Mouse (Mus musculus) liver, embryonic 11.5 days (tissue): ENCODE measurements around the gene Mrps18c. TPM values are rescaled to one million over a fixed set of nuclear protein-coding genes. Genes with fewer than 3 reads are reported as not detected.

Source experiments
- ATAC-seq: fragments of 200-750 bp; cut with Nextera tagmentation; replicated peaks from 2 replicates; pipeline ENCODE4 v1.8.0; 2017; ENCODE audit warnings: moderate number of reproducible peaks, mild to moderate bottlenecking, moderate TSS enrichment, moderate library complexity; ENCODE audit not compliant: low FRiP score
- DNase-seq: peaks from one replicate; pipeline ENCODE4 v3.0.0-alpha.2; 2017; ENCODE audit warnings: low spot score
- H3K27ac ChIP-seq: fragments of 300-500 bp; sonication (generic); 2 replicates; pipeline ENCODE4 v1.5.1; 2014; ENCODE audit warnings: mild to moderate bottlenecking, low read depth, low read length, control low read depth
- H3K27me3 ChIP-seq: fragments of 300-500 bp; sonication (generic); replicated peaks from 2 replicates; pipeline ENCODE4 v1.6.1; 2014; ENCODE audit warnings: low read length, mixed read lengths; ENCODE audit not compliant: control insufficient read depth, insufficient read depth
- H3K36me3 ChIP-seq: fragments of 300-500 bp; sonication (generic); 2 replicates; pipeline ENCODE4 v1.6.1; 2014; ENCODE audit warnings: mild to moderate bottlenecking, low read length, moderate library complexity, mixed read lengths; ENCODE audit not compliant: control insufficient read depth, insufficient read depth
- H3K4me1 ChIP-seq: fragments of 300-500 bp; sonication (generic); replicated peaks from 2 replicates; pipeline ENCODE4 v1.6.1; 2014; ENCODE audit warnings: low read length, mixed read lengths; ENCODE audit not compliant: control insufficient read depth, insufficient read depth
- H3K4me2 ChIP-seq: fragments of 300-500 bp; sonication (generic); 2 replicates; pipeline ENCODE4 v1.6.1; 2014; ENCODE audit warnings: mild to moderate bottlenecking, control low read depth, moderate library complexity
- H3K4me3 ChIP-seq: fragments of 300-500 bp; sonication (generic); 2 replicates; pipeline ENCODE4 v1.5.1; 2014; ENCODE audit warnings: low read depth, low read length, control low read depth
- H3K9ac ChIP-seq: fragments of 300-500 bp; sonication (generic); 2 replicates; pipeline ENCODE4 v1.6.1; 2014; ENCODE audit warnings: low read depth, low read length, control low read depth
- H3K9me3 ChIP-seq: fragments of 300-500 bp; sonication (generic); 2 replicates; pipeline ENCODE4 v1.6.1; 2016; ENCODE audit warnings: low read length, inconsistent platforms, mixed read lengths; ENCODE audit not compliant: control insufficient read depth
- WGBS: fragments of 180-500 bp; shearing (Covaris S2); extraction: QIAGEN DNeasy Blood & Tissue Kit; methylation state at CpG from one replicate; pipeline ENCODE4 v1.1.7; 2014; 5-methylcytosine and 5-hydroxymethylcytosine counted together
- polyA plus RNA-seq: library from polyadenylated mRNA; unstranded; fragments of >200 nt; fragmentation: Nextera tagmentation; extraction: Ambion mirVana; gene quantifications from 2 replicates; pipeline ENCODE4 v1.2.1, GENCODE M21; 2014

The Mrps18c gene
- polyA plus RNA-seq, 1 experiment from 2014 or later: 211 TPM

- no peaks in the 10 kb centered on the region for H3K4me1 ChIP-seq
- H3K27me3 ChIP-seq: no peaks in the 10 kb centered on the region
- DNase-seq: no peak
- no peak overlapping the region for H3K27ac ChIP-seq
- H3K9ac ChIP-seq: no peak overlapping the region
- WGBS: 67% methylated on average over 2 of the region's 2 CpGs
- H3K4me3 ChIP-seq: no peak overlapping the region
- no peak overlapping the region for H3K4me2 ChIP-seq
- no peak for ATAC-seq
- H3K9me3 ChIP-seq: no peaks in the 10 kb centered on the region
- no peaks in the 10 kb centered on the region for H3K36me3 ChIP-seq
Observed at GRCm38 (mm10) chr5:100833841-100834240, 35.4 kb downstream of the Mrps18c start.

GRCm38 (mm10) chr5:100835862-100836538 is 37.6 kb downstream of the Mrps18c start:
- H3K9me3 ChIP-seq: no peaks in the 10 kb centered on the region
- H3K4me3 ChIP-seq: no peak overlapping the region
- ATAC-seq (no peak), DNase-seq (no peak)
- H3K27ac ChIP-seq: no peak overlapping the region
- no peaks in the 10 kb centered on the region for H3K36me3 ChIP-seq
- H3K4me1 ChIP-seq: no peaks in the 10 kb centered on the region
- WGBS: 58% methylated on average over 9 of the region's 9 CpGs
- no peaks in the 10 kb centered on the region for H3K27me3 ChIP-seq
- no peak overlapping the region for H3K9ac ChIP-seq
- no peak overlapping the region for H3K4me2 ChIP-seq

- H3K4me3 ChIP-seq: no peak overlapping the region
- 64% methylated on average over 7 of the region's 7 CpGs for WGBS
- no peak overlapping the region for H3K27ac ChIP-seq
- no peaks in the 10 kb centered on the region for H3K36me3 ChIP-seq
- DNase-seq (no peak), ATAC-seq (no peak)
- no peak overlapping the region for H3K9ac ChIP-seq
- H3K9me3 ChIP-seq: peaks cover 3% of the 10 kb centered on the region; the same call in 1 of the 2 replicates
- no peak overlapping the region for H3K4me2 ChIP-seq
- H3K4me1 ChIP-seq: no peaks in the 10 kb centered on the region
- no peaks in the 10 kb centered on the region for H3K27me3 ChIP-seq
Observed at GRCm38 (mm10) chr5:100837907-100838306, 39.5 kb downstream of the Mrps18c start.

- no peak overlapping the region for H3K9ac ChIP-seq
- DNase-seq (no peak), ATAC-seq (no peak)
- H3K9me3 ChIP-seq: peaks cover 3% of the 10 kb centered on the region; the same call in 1 of the 2 replicates
- peaks cover 48% of the 10 kb centered on the region for H3K27me3 ChIP-seq
- H3K4me2 ChIP-seq: no peak overlapping the region
- WGBS: 56% methylated on average over 3 of the region's 3 CpGs
- no peak overlapping the region for H3K4me3 ChIP-seq
- H3K4me1 ChIP-seq: no peaks in the 10 kb centered on the region; the same call in 1 of the 2 replicates
- no peaks in the 10 kb centered on the region for H3K36me3 ChIP-seq
- H3K27ac ChIP-seq: no peak overlapping the region
Observed at GRCm38 (mm10) chr5:100844485-100844884, 46.1 kb downstream of the Mrps18c start.

GRCm38 (mm10) chr5:100845485-100845847 is 47.0 kb downstream of the Mrps18c start, which contains the start of gene Gpat3:
TSS of gene Gpat3 (plus strand) at chr5:100845713.
- Histone ChIP-seq H3K27ac (no peak within 1 kb of the TSS), H3K4me3 (peak within 1 kb of the TSS; percentile 61), H3K9me3 (peaks cover 3% of the 10 kb centered on the region; the same call in 1 of the 2 replicates), H3K9ac (peak within 1 kb of the TSS; percentile 37; the same call in 1 of the 2 replicates), H3K36me3 (no peaks in the 10 kb centered on the region), H3K4me1 (no peaks in the 10 kb centered on the region; the same call in 1 of the 2 replicates), H3K27me3 (peaks cover 48% of the 10 kb centered on the region), H3K4me2 (peak within 1 kb of the TSS; percentile 97)
- DNase-seq (no peak), ATAC-seq (no peak)
- under 1% methylated on average over 16 of the region's 16 CpGs for WGBS

GRCm38 (mm10) chr5:100845848-100846598 is 47.6 kb downstream of the Mrps18c start:
- ATAC-seq (peak; percentile 61), DNase-seq (peak; percentile 70)
- Histone ChIP-seq H3K4me3 (peak overlapping the region; percentile 61), H3K36me3 (no peaks in the 10 kb centered on the region), H3K9ac (peak overlapping the region; percentile 37; the same call in 1 of the 2 replicates), H3K4me1 (no peaks in the 10 kb centered on the region; the same call in 1 of the 2 replicates), H3K9me3 (peaks cover 3% of the 10 kb centered on the region; the same call in 1 of the 2 replicates), H3K27ac (no peak overlapping the region), H3K4me2 (peak overlapping the region; percentile 97), H3K27me3 (peaks cover 48% of the 10 kb centered on the region)
- WGBS: under 1% methylated on average over 52 of the region's 52 CpGs

GRCm38 (mm10) chr5:100846599-100846920 is 48.1 kb downstream of the Mrps18c start:
- Histone ChIP-seq H3K9ac (peak overlapping the region; percentile 30; the same call in 1 of the 2 replicates), H3K36me3 (no peaks in the 10 kb centered on the region), H3K9me3 (peaks cover 3% of the 10 kb centered on the region; the same call in 1 of the 2 replicates), H3K27me3 (peaks cover 48% of the 10 kb centered on the region), H3K27ac (no peak overlapping the region), H3K4me3 (peak overlapping the region; percentile 61), H3K4me2 (peak overlapping the region; percentile 97), H3K4me1 (no peaks in the 10 kb centered on the region; the same call in 1 of the 2 replicates)
- WGBS: under 1% methylated on average over 22 of the region's 22 CpGs
- ATAC-seq (peak; percentile 32), DNase-seq (peak; percentile 69)

GRCm38 (mm10) chr5:100847143-100847542 is 48.7 kb downstream of the Mrps18c start:
- 8% methylated on average over 2 of the region's 2 CpGs for WGBS
- peak overlapping the region; percentile 97 for H3K4me2 ChIP-seq
- no peaks in the 10 kb centered on the region; the same call in 1 of the 2 replicates for H3K4me1 ChIP-seq
- H3K27ac ChIP-seq: no peak overlapping the region
- H3K9me3 ChIP-seq: no peaks in the 10 kb centered on the region
- ATAC-seq (no peak), DNase-seq (no peak)
- no peak overlapping the region for H3K9ac ChIP-seq
- peaks cover 48% of the 10 kb centered on the region for H3K27me3 ChIP-seq
- H3K4me3 ChIP-seq: no peak overlapping the region
- H3K36me3 ChIP-seq: no peaks in the 10 kb centered on the region
